Mouse (Mus musculus) MEL (cell line): ENCODE results near the gene Mettl27.

Experiments used
- CTCF ChIP-seq, 3 experiments: IDR thresholded peaks in 2 of 3; conservative IDR thresholded peaks in 1 of 3; 2 replicates each; pipeline ENCODE4 v1.5.1; 2011 to 2012; ENCODE audit warnings: low read length in 3 of 3, low read depth in 2 of 3, mild to moderate bottlenecking in 2 of 3, improper control_type of control experiment in 1 of 3, inconsistent platforms in 1 of 3, mixed read lengths in 1 of 3, moderate library complexity in 1 of 3; ENCODE audit not compliant: control insufficient read depth in 1 of 3, insufficient read depth in 1 of 3, poor library complexity in 1 of 3, severe bottlenecking in 1 of 3
- MAX ChIP-seq: IDR thresholded peaks from 2 replicates; pipeline ENCODE4 v1.6.1; 2011; ENCODE audit warnings: low read length, improper control_type of control experiment
- ZKSCAN1 ChIP-seq: IDR thresholded peaks from 2 replicates; pipeline ENCODE4 v1.6.1; 2012; ENCODE audit warnings: low read depth, mild to moderate bottlenecking, inconsistent platforms, low read length, improper control_type of control experiment, moderate library complexity

- TF ChIP-seq CTCF (IDR thresholded peaks at IDR 0.05 in 2 of 3, conservative IDR thresholded peaks at IDR 0.05 in 1 of 3; ENCODE audit: control insufficient read depth in 1 of 3, insufficient read depth in 1 of 3, low read depth in 2 of 3, low read length in 3 of 3, poor library complexity in 1 of 3, severe bottlenecking in 1 of 3) (no peak), MAX (no peak), ZKSCAN1 (no peak)
Measured at GRCm38 (mm10) chr5:134933281-134933680, 1.1 kb downstream of the Mettl27 start.
